Mouse (Mus musculus) cerebellum, adult 8-10 months (tissue): Measurements from ENCODE around the gene Bach2.

ENCODE experiments used
- DNase-seq: peaks from one replicate; pipeline ENCODE4 v3.0.0; 2022

The Bach2 gene

GRCm38 (mm10) chr4:32334131-32334530 lies 95.5 kb downstream of the Bach2 start:
- DNase-seq, result no peak

- no peak for DNase-seq
Observed at GRCm38 (mm10) chr4:32334765-32335164, 96.2 kb downstream of the Bach2 start.

GRCm38 (mm10) chr4:32335659-32336058 lies 97.1 kb downstream of the Bach2 start:
- no peak for DNase-seq

GRCm38 (mm10) chr4:32336642-32337041 lies 98.0 kb downstream of the Bach2 start:
- DNase-seq, result no peak

GRCm38 (mm10) chr4:32337638-32338037 lies 99.0 kb downstream of the Bach2 start:
- DNase-seq, result no peak

GRCm38 (mm10) chr4:32338451-32338850 lies 99.8 kb downstream of the Bach2 start:
- DNase-seq, result no peak

GRCm38 (mm10) chr4:32340844-32341243 lies 102.2 kb downstream of the Bach2 start:
- no peak for DNase-seq

- DNase-seq, result no peak
Observed at GRCm38 (mm10) chr4:32342269-32342668, 103.7 kb downstream of the Bach2 start.

GRCm38 (mm10) chr4:32343256-32344165 lies 104.9 kb downstream of the Bach2 start:
- DNase-seq, result no peak

- DNase-seq, result no peak
Observed at GRCm38 (mm10) chr4:32344276-32344675, 105.7 kb downstream of the Bach2 start.

- no peak for DNase-seq
Observed at GRCm38 (mm10) chr4:32347202-32347601, 108.6 kb downstream of the Bach2 start.

- DNase-seq, result no peak
Observed at GRCm38 (mm10) chr4:32347711-32348110, 109.1 kb downstream of the Bach2 start.

GRCm38 (mm10) chr4:32349361-32349760 lies 110.8 kb downstream of the Bach2 start:
- DNase-seq, result no peak

GRCm38 (mm10) chr4:32351236-32351635 lies 112.6 kb downstream of the Bach2 start:
- no peak for DNase-seq

GRCm38 (mm10) chr4:32351661-32352246 lies 113.2 kb downstream of the Bach2 start:
- DNase-seq, result no peak

GRCm38 (mm10) chr4:32352442-32352841 lies 113.8 kb downstream of the Bach2 start:
- DNase-seq, result no peak

GRCm38 (mm10) chr4:32352842-32353241 lies 114.2 kb downstream of the Bach2 start:
- no peak for DNase-seq

- DNase-seq, result no peak
Observed at GRCm38 (mm10) chr4:32355935-32356617, 117.5 kb downstream of the Bach2 start.

GRCm38 (mm10) chr4:32357996-32358600 lies 119.5 kb downstream of the Bach2 start:
- DNase-seq, result no peak

- DNase-seq, result no peak
Observed at GRCm38 (mm10) chr4:32358602-32359464, 120.2 kb downstream of the Bach2 start.

GRCm38 (mm10) chr4:32359634-32360033 lies 121.0 kb downstream of the Bach2 start:
- no peak for DNase-seq

GRCm38 (mm10) chr4:32360496-32360895 lies 121.9 kb downstream of the Bach2 start:
- DNase-seq, result no peak
